Mouse (Mus musculus) liver, embryonic 14.5 days (tissue): ENCODE results near the gene Ssh2.

Experiments
- CTCF ChIP-seq: IDR thresholded peaks from 2 replicates; pipeline ENCODE4 v1.5.1; 2016; ENCODE audit warnings: antibody characterized with exemption, low read depth, control low read depth
- EP300 ChIP-seq: IDR thresholded peaks from 2 replicates; pipeline ENCODE4 v1.6.1; 2016; ENCODE audit warnings: antibody characterized with exemption, low read depth

- no peak for TF ChIP-seq CTCF
- TF ChIP-seq EP300: no peak
These were observed 33.5 kb upstream of the Ssh2 start for GRCm38 (mm10) chr11:77182616-77183015.
